Mouse (Mus musculus) left cerebral cortex, postnatal 10 days (tissue): ENCODE measurements around the gene Rbm6. TPM values are rescaled to one million over a fixed set of nuclear protein-coding genes. Genes with fewer than 3 reads are reported as not detected.

Source experiments
- DNase-seq, 2 experiments: peaks; one replicate each; pipeline ENCODE4 v3.0.0; 2021 to 2022; ENCODE audit warnings: low spot score in 2 of 2, mixed read lengths in 1 of 2; ENCODE audit errors: extremely low spot score in 1 of 2
- intact Hi-C: fragments of 180-260 bp; cut with DNase I; formaldehyde crosslinking; loops from one replicate; pipeline ENCODE4 v1.15.1; 2025
- total RNA-seq, 2 experiments: library from RNA; stranded (reverse); gene quantifications; 2 replicates each; pipeline ENCODE4 v1.2.3; 2021

Rbm6 gene
- total RNA-seq, 2 experiments from 2014 or later, result 57.0 to 60.5 TPM

DNA sequence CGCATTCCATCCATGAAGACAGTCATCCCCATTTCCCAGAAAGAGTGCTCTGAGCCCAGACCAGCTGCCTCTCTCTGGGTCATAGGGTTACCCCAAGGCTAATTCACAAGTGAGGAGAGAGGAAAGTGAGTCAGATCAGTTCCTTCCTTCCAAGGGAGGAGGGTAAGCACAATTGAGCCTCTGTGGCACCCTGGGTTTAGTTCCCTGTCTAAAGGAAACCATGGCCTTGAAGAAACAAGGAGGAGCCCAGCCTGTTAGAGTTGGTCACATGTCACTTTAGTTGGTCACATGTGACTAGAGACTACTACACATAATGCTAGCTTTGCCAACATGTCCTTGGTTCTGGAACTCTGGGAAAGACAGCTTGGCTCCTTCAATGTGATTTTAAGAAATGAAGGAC is 148.2 kb downstream of the Rbm6 start:
- intact Hi-C loops, result no loop called here
- DNase-seq, result no peak

DNA sequence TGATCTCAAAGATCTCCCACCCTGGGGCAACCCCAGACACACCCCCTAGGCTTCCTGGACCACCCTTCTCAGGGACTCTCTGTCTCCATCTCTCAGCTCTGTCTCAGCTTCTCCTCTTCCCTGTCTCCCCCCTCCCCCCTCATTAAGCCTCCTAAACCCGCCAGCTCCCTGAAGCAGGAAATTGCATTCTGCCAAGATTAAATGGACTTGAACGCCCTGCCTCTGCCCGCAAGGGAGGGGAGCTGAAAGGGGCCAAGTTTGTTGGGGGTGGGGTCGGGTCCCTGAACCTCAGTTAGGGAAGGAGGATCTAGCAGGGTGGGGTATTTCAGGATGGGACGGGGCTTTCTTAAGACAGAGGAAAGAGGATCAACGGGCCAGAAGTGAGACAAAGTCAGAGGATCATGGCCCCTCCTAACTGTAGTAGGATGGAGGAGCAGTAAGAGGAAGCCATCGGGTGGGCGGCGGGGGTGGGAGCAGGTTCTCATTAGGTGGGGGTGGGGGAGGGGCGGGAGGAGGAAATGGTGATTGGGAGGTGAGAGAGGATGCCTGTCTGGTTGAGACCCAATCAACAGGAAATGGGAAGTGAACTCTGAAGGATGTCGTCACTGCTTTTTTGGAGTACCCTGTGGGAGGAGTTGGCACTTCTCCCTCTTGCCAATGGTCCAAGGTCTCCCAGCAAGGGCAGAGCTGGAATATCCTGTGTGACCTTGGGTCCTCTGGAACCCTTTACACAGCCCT is 149.1 kb downstream of the Rbm6 start:
- intact Hi-C loops, result no loop called here
- no peak for DNase-seq

Other genes with a start within 250 kb of the Rbm6 start
- 100 to 1,000 TPM; 229 to 244 TPM for gene Gnai2, start 237.9 kb downstream of the Rbm6 start, total RNA-seq
- 10 to 100 TPM; 84.1 to 90.3 TPM for gene Slc38a3, start 203.7 kb downstream of the Rbm6 start, total RNA-seq
- under 1 TPM; 0.32 to 0.93 TPM for gene Gnat1, start 193.5 kb downstream of the Rbm6 start, total RNA-seq
- 10 to 100 TPM; 14.3 to 19.2 TPM for gene Sema3f, start 162.8 kb downstream of the Rbm6 start, total RNA-seq
- 100 to 1,000 TPM; 157 TPM for gene Rbm5, start 102.2 kb downstream of the Rbm6 start, total RNA-seq
- 10 to 100 TPM; 14.0 to 15.0 TPM for gene Mon1a, start 14.9 kb upstream of the Rbm6 start, total RNA-seq
- 1 to 10 TPM; 1.8 to 2.4 TPM for gene Mst1r, start 33.6 kb upstream of the Rbm6 start, total RNA-seq
- gene Actl11, start 55.2 kb upstream of the Rbm6 start, total RNA-seq, result not detected
- 100 to 1,000 TPM; 434 to 435 TPM for gene Camkv, start 62.4 kb upstream of the Rbm6 start, total RNA-seq
- gene Traip, start 76.9 kb upstream of the Rbm6 start, total RNA-seq, result 10 to 100 TPM; 16.4 to 17.7 TPM
- 1 to 10 TPM; 2.4 to 2.6 TPM for gene Uba7, start 102.3 kb upstream of the Rbm6 start, total RNA-seq
- gene Gm20661, start 109.8 kb upstream of the Rbm6 start, total RNA-seq, result under 1 TPM; 0.30 to 0.39 TPM
- gene Inka1, start 112.6 kb upstream of the Rbm6 start, total RNA-seq, result 1 to 10 TPM; 4.3 to 5.1 TPM
- gene Cdhr4, start 119.3 kb upstream of the Rbm6 start, total RNA-seq, result 1 to 10 TPM in 1 of 2 experiments, not detected in 1; 2.2 TPM
- 1 to 10 TPM; 1.5 to 3.4 TPM for gene Gm20662, start 123.1 kb upstream of the Rbm6 start, total RNA-seq
- gene Ip6k1, start 129.3 kb upstream of the Rbm6 start, total RNA-seq, result 100 to 1,000 TPM; 172 to 174 TPM
- 10 to 100 TPM; 16.8 to 18.7 TPM for gene Gmppb, start 176.0 kb upstream of the Rbm6 start, total RNA-seq
- gene Amigo3, start 179.9 kb upstream of the Rbm6 start, total RNA-seq, result 1 to 10 TPM; 1.8 to 2.0 TPM
- not detected for gene Mst1, start 207.2 kb upstream of the Rbm6 start, total RNA-seq
- 10 to 100 TPM; 91.1 to 94.2 TPM for gene Rnf123, start 210.1 kb upstream of the Rbm6 start, total RNA-seq
- gene Apeh, start 221.4 kb upstream of the Rbm6 start, total RNA-seq, result 10 to 100 TPM; 30.7 to 41.3 TPM